Mouse (Mus musculus) liver, embryonic 16.5 days (tissue): ENCODE data around the gene Prkg1. TPM values are rescaled to one million over a fixed set of nuclear protein-coding genes. Genes with fewer than 3 reads are reported as not detected.

Experiments
- ATAC-seq: fragments of 200-750 bp; cut with Nextera tagmentation; 2 replicates; pipeline ENCODE4 v1.8.0; 2017; ENCODE audit warnings: low read depth, mild to moderate bottlenecking, moderate number of reproducible peaks, moderate library complexity
- H3K27ac ChIP-seq: fragments of 300-500 bp; sonication (generic); 2 replicates; pipeline ENCODE4 v1.5.1; 2014; ENCODE audit warnings: mild to moderate bottlenecking, low read length
- H3K27me3 ChIP-seq: fragments of 300-500 bp; sonication (generic); 2 replicates; pipeline ENCODE4 v1.6.1; 2014; ENCODE audit warnings: low read depth, low read length, mixed read lengths; ENCODE audit not compliant: control insufficient read depth, insufficient read depth
- H3K36me3 ChIP-seq: fragments of 300-500 bp; sonication (generic); 2 replicates; pipeline ENCODE4 v1.6.1; 2014; ENCODE audit warnings: mild to moderate bottlenecking; ENCODE audit not compliant: control insufficient read depth, insufficient read depth
- H3K4me1 ChIP-seq: fragments of 300-500 bp; sonication (generic); 2 replicates; pipeline ENCODE4 v1.6.1; 2014; ENCODE audit warnings: low read depth, low read length, mixed read lengths; ENCODE audit not compliant: control insufficient read depth
- H3K4me2 ChIP-seq: fragments of 300-500 bp; sonication (generic); 2 replicates; pipeline ENCODE4 v1.6.1; 2014; ENCODE audit warnings: low read depth, low read length, mixed read lengths
- H3K4me3 ChIP-seq: fragments of 300-500 bp; sonication (generic); 2 replicates; pipeline ENCODE4 v1.5.1; 2014; ENCODE audit warnings: low read depth, mild to moderate bottlenecking, low read length
- H3K9ac ChIP-seq: fragments of 300-500 bp; sonication (generic); 2 replicates; pipeline ENCODE4 v1.6.1; 2014; ENCODE audit warnings: low read depth, low read length
- H3K9me3 ChIP-seq: fragments of 300-500 bp; sonication (generic); replicated peaks from 2 replicates; pipeline ENCODE4 v1.6.1; 2016; ENCODE audit warnings: low read length; ENCODE audit not compliant: control insufficient read depth
- WGBS: fragments of 180-500 bp; shearing (Covaris S2); extraction: QIAGEN DNeasy Blood & Tissue Kit; methylation state at CpG from one replicate; pipeline ENCODE4 v1.1.7; 2014; ENCODE audit not compliant: insufficient replicate concordance; 5-methylcytosine and 5-hydroxymethylcytosine counted together
- polyA plus RNA-seq: library from polyadenylated mRNA; unstranded; fragments of >200 nt; fragmentation: Nextera tagmentation; extraction: Ambion mirVana; gene quantifications from 2 replicates; pipeline ENCODE4 v1.2.1, GENCODE M21; 2015

Prkg1 gene
- polyA plus RNA-seq, 1 experiment from 2014 or later, result 1.3 TPM

- H3K36me3 ChIP-seq, result no peaks in the 10 kb centered on the region
- no peak overlapping the region for H3K27ac ChIP-seq
- no peak overlapping the region for H3K4me3 ChIP-seq
- ATAC-seq, result no peak
- no peak overlapping the region for H3K9ac ChIP-seq
- no peaks in the 10 kb centered on the region for H3K27me3 ChIP-seq
- H3K4me2 ChIP-seq, result no peak overlapping the region
- no peaks in the 10 kb centered on the region for H3K4me1 ChIP-seq
- WGBS, result 33% methylated on average over 4 of the region's 4 CpGs
- H3K9me3 ChIP-seq, result no peaks in the 10 kb centered on the region
These were observed 650.1 kb downstream of the Prkg1 start for GRCm38 (mm10) chr19:31114690-31115089.

GRCm38 (mm10) chr19:31106835-31107554 lies 657.8 kb downstream of the Prkg1 start:
- Histone ChIP-seq H3K9ac (no peak overlapping the region), H3K36me3 (no peaks in the 10 kb centered on the region), H3K9me3 (no peaks in the 10 kb centered on the region), H3K4me3 (no peak overlapping the region), H3K27me3 (no peaks in the 10 kb centered on the region), H3K4me1 (peaks cover 6% of the 10 kb centered on the region; the same call in 1 of the 2 replicates), H3K4me2 (no peak overlapping the region), H3K27ac (no peak overlapping the region)
- WGBS, result 25% methylated on average over 9 of the region's 9 CpGs
- ATAC-seq, result peak; percentile 84

DNA sequence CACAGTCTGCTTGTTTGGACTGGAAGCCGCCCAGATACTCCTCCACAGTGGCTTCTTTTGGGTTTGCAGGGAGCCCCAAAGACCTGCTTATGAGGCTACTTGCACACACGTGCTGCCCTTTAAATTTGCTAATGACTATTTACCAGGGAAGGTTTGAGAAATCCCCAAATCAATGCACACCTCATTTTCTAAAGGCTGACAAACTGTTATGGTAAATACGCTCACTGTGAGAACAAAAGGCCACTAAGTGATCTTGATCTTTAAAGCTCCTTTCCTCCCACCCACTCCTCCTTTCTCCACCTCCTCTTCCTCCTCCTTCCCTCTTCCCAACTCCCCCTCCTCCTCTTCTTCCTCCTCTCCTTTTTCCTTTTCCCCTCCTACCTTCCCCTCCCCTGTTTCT lies 658.8 kb downstream of the Prkg1 start:
- no peaks in the 10 kb centered on the region for H3K9me3 ChIP-seq
- H3K4me2 ChIP-seq, result no peak overlapping the region
- H3K9ac ChIP-seq, result no peak overlapping the region
- no peak overlapping the region for H3K4me3 ChIP-seq
- ATAC-seq, result no peak
- 58% methylated on average over 3 of the region's 3 CpGs for WGBS
- no peaks in the 10 kb centered on the region for H3K36me3 ChIP-seq
- peaks cover 6% of the 10 kb centered on the region; the same call in 1 of the 2 replicates for H3K4me1 ChIP-seq
- H3K27me3 ChIP-seq, result no peaks in the 10 kb centered on the region
- H3K27ac ChIP-seq, result no peak overlapping the region

DNA sequence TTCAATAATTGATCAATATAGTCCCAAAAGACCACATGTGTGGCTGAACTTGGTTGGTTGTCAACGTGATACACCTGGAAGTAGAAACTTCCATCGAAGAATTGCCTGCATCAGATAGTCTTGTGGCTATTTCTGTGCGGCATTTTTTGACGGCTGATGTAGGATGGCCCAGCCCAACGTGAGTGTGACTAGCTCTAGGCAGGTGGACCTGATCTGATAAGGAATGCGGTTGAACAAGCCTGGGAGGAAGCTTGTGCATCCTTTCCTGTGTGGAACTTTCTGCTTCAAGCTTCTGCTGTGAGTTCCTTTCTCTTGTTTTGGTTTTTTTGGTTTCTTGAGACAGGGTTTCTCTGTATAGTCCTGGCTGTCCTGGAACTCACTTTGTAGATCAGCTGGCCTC lies 660.1 kb downstream of the Prkg1 start:
- 28% methylated on average over 6 of the region's 6 CpGs for WGBS
- Histone ChIP-seq H3K9me3 (no peaks in the 10 kb centered on the region), H3K27me3 (no peaks in the 10 kb centered on the region), H3K36me3 (no peaks in the 10 kb centered on the region), H3K4me3 (no peak overlapping the region), H3K4me1 (peaks cover 6% of the 10 kb centered on the region; the same call in 1 of the 2 replicates), H3K9ac (no peak overlapping the region), H3K27ac (no peak overlapping the region), H3K4me2 (no peak overlapping the region)
- ATAC-seq, result no peak

- H3K27me3 ChIP-seq, result no peaks in the 10 kb centered on the region
- 34% methylated on average over 3 of the region's 3 CpGs for WGBS
- 0 out of 2 replicates have a peak, but pooled peaks have one; percentile 43 for ATAC-seq
- no peaks in the 10 kb centered on the region for H3K9me3 ChIP-seq
- H3K4me3 ChIP-seq, result no peak overlapping the region
- H3K4me1 ChIP-seq, result no peaks in the 10 kb centered on the region; the same call in none of the 2 replicates
- H3K27ac ChIP-seq, result no peak overlapping the region
- no peak overlapping the region for H3K9ac ChIP-seq
- H3K36me3 ChIP-seq, result no peaks in the 10 kb centered on the region
- no peak overlapping the region for H3K4me2 ChIP-seq
These were observed 665.5 kb downstream of the Prkg1 start for GRCm38 (mm10) chr19:31099369-31099768.

DNA sequence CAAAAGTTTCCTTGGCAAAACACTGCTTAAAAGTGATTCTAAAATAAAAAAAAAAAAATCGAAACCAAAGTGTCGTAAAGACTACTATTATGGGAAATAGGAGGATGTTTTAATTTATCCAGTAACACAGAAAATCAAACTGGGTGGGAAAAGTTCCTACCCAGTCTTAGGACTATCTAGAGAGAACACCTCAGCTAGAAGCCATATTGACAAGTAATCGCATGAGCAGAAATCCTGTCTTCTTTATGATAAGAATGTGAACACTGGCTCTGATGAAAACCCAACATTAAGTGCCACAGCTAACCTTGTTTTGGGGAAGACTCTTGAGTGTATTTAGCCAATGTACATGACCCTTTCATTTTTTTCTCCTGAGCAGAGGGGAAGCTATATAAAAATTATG lies 667.0 kb downstream of the Prkg1 start:
- 53% methylated on average over 3 of the region's 3 CpGs for WGBS
- no peak overlapping the region for H3K27ac ChIP-seq
- no peak overlapping the region for H3K4me2 ChIP-seq
- no peaks in the 10 kb centered on the region for H3K27me3 ChIP-seq
- ATAC-seq, result no peak
- no peaks in the 10 kb centered on the region for H3K9me3 ChIP-seq
- H3K4me3 ChIP-seq, result no peak overlapping the region
- H3K4me1 ChIP-seq, result no peaks in the 10 kb centered on the region; the same call in none of the 2 replicates
- H3K9ac ChIP-seq, result no peak overlapping the region
- no peaks in the 10 kb centered on the region for H3K36me3 ChIP-seq

DNA sequence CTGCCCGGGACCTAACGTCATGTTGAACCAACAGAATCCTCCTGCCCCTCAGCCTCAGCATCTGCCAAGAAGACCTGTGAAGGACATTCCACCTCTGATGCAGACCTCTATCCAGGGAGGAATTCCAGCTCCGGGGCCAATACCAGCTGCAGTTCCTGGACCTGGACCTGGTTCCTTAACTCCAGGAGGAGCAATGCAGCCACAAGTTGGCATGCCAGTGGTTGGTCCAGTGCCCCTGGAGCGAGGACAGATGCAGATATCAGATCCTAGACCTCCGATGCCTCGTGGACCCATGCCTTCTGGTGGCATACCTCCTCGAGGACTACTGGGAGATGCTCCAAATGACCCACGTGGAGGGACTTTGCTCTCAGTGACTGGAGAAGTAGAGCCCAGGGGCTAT lies 681.1 kb downstream of the Prkg1 start:
- Histone ChIP-seq H3K27me3 (no peaks in the 10 kb centered on the region; the same call in 1 of the 2 replicates), H3K9ac (no peak overlapping the region), H3K4me3 (peak overlapping the region; percentile 64), H3K4me1 (peaks cover 13% of the 10 kb centered on the region), H3K9me3 (no peaks in the 10 kb centered on the region), H3K4me2 (peak overlapping the region; percentile 74), H3K36me3 (peaks cover 10% of the 10 kb centered on the region), H3K27ac (no peak overlapping the region)
- WGBS, result 84% methylated on average over 8 of the region's 8 CpGs
- ATAC-seq, result no peak

DNA sequence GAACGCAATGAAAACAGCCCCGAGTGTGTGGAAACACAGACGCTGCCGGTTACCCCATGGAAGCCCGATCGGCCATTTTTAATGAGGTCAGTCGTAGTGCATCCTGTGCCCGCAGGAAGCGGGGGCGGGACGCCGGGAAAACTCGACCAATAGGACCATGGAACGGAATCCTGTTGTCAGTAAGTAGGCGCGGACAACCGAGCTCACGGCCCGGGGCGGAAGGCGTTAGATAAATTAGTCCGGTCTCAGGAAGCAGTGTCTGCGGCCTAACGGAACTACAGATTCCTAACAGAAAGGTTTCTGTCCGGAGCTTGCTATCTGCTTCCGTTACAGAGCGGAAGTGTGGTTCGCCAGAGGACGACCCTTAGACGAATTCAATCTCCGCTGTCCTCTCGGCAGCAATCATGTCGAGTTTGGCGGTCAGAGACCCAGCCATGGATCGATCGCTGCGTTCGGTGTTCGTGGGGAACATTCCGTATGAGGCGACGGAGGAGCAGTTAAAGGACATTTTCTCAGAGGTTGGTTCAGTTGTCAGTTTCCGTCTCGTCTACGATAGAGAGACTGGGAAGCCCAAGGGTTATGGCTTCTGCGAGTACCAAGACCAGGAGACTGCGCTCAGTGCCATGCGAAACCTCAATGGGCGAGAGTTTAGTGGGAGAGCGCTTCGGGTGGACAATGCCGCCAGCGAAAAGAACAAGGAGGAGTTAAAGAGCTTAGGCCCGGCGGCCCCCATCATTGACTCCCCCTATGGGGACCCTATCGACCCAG lies 682.0 kb downstream of the Prkg1 start, which contains the start of gene Cstf2t:
TSS of gene Cstf2t (plus strand) at position 176 of the 768 bp plus-strand sequence.
- peaks cover 13% of the 10 kb centered on the region for H3K4me1 ChIP-seq
- H3K27ac ChIP-seq, result 0 out of 2 replicates have a peak within 1 kb of the TSS, but pooled peaks have one; percentile 1
- peak within 1 kb of the TSS; percentile 74 for H3K4me2 ChIP-seq
- peaks cover 10% of the 10 kb centered on the region for H3K36me3 ChIP-seq
- H3K27me3 ChIP-seq, result no peaks in the 10 kb centered on the region; the same call in 1 of the 2 replicates
- peak; percentile 100 for ATAC-seq
- H3K9ac ChIP-seq, result peak within 1 kb of the TSS; percentile 60
- 2% methylated on average over 56 of the region's 56 CpGs for WGBS
- H3K9me3 ChIP-seq, result no peaks in the 10 kb centered on the region
- H3K4me3 ChIP-seq, result peak within 1 kb of the TSS; percentile 64

DNA sequence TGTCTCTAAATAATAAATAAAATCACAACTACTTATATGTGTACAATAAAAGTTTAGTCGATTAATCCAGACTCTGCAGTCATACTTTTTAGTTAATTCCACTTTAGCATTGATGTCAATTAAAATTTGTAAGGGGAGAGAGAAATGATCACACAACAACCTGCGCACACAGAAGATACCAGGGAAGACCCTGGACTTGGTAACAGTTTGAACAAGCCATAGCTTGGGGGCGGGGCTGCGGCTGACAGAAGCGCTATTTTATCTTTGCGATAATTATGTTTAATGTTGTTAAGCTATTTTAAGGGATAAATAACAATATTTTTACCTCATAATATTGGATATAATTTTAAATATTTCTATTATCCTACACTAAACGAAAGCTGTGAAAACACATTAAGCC lies 682.6 kb downstream of the Prkg1 start:
- H3K4me1 ChIP-seq, result peaks cover 13% of the 10 kb centered on the region
- peak overlapping the region; percentile 64 for H3K4me3 ChIP-seq
- WGBS, result 12% methylated on average over 7 of the region's 7 CpGs
- H3K36me3 ChIP-seq, result peaks cover 10% of the 10 kb centered on the region
- H3K9me3 ChIP-seq, result no peaks in the 10 kb centered on the region
- no peak for ATAC-seq
- H3K4me2 ChIP-seq, result peak overlapping the region; percentile 60
- no peak overlapping the region for H3K9ac ChIP-seq
- 0 out of 2 replicates have a peak overlapping the region, but pooled peaks have one; percentile 1 for H3K27ac ChIP-seq
- no peaks in the 10 kb centered on the region; the same call in 1 of the 2 replicates for H3K27me3 ChIP-seq
